Mouse (Mus musculus) lung, postnatal 4 days (tissue): ENCODE data around the gene Slc4a8.

Experiments used
- DNase-seq, 2 experiments: peaks; one replicate each; pipeline ENCODE4 v3.0.0; 2021

Slc4a8 gene

DNA sequence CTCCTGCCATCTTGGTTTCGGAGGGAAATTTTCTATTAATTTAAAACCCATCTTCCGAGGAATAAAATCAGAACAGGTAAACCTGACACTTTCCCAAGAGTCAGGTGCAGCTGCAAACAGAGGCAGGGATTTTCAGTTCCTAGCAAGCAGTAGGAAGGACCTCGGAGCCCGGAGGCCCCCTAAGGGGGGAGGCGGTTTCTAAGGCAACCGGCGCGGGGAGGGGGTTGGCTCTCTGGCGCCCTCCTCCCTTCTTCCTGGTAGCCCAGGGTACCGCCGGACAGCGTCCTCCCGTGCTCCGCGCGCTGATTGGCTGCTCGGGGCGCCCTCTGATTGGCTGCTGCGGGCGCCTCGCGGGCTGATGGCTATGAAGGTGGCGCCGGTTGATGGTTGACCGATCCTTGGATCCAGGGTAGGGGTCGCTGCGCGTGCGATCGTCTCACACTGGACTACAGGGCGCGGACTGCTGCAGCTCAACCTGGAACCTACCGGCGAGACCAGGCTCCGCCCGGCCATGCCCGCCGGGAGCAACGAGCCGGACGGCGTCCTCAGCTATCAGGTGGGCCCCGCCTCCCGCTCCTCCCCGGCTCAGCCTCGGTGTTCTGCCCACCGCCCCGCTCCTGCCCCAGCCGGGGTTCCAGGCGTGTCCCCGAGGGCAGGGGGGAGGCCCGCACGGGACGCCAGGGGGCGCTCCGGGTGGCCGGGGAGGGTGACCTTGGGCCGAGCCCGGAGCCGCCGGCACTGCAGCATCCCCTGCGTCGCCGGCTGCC lies at the start of gene Slc4a8:
Gene Slc4a8, plus strand, starts transcription at position 329 of the 767 bp plus-strand sequence.
- DNase-seq, result peak; percentile 87 to 88

DNA sequence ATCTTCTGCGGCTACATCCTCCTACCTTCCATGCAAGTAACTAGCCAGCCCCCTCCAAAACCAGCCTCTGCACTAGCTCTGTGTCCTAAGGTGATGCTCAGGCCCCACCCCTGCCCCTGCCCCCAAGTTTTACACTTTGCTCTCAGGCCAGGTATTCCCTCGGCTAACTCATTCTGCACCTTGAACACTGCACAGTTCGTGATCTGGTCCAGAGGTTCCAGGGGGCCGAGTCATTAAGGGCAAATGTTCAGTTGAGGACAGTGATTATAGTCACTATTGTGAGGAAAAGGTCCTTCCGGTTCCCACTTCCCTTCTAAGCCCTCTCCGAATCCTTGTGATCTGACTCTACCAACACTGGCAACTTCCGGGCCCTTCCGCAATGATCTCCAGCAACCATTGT lies 47.1 kb upstream of the Slc4a8 start:
- DNase-seq, result no peak

DNA sequence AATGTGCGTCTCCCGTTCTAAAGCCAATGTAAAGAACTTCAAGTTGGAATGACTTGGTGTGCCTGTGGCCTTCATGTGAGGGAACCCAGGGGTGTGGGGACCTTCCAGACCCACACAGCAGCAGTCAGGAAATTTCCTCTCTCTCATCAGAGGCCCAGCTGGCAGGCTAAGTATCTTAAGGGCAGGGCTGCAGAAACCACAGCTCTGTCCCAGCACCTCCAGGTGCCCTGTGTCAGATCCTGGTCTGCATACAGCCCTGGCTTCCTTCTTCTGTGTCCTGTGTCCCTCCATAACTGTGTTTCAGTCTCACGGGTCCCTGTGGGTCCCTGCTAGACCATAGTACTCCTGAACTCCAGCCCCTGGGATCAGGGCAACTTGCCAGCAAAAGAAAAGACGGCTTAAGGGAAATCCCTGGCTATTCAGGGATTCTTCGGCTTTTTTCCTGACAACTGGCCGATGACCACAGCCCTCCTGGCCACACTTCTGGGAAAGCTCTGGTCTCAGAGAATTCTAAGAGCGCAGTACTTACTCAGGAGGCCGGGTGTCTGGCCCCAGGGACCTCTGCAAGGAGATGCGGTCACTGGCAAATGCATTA lies 46.1 kb upstream of the Slc4a8 start:
- DNase-seq, result no peak

- DNase-seq, result no peak
Measured at GRCm38 (mm10) chr15:100717933-100718332, 43.6 kb upstream of the Slc4a8 start.

- DNase-seq, result no peak
Measured at GRCm38 (mm10) chr15:100718572-100718971, 43.0 kb upstream of the Slc4a8 start.

- DNase-seq, result no peak
Measured at GRCm38 (mm10) chr15:100719217-100719616, 42.3 kb upstream of the Slc4a8 start.

DNA sequence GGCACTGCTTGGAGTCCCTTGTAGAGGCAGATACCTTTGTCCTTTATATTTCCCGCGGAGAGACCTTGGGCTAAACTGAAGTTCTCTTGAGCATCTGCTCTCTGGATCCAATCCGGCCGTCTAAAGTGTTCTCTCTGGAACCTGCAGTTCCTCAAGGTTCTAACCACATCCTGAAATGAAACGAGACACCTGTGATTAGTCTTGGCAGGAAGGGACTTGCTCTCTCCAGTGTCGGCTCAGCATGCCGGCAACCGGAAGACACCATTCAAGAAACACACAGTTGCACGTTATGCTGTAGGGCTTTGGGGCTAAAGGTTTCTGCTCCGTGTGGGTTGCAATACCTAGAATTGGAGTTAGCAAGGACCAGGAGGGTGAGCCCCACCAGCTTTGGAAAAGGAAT lies 41.5 kb upstream of the Slc4a8 start:
- no peak for DNase-seq

GRCm38 (mm10) chr15:100721445-100721844 lies 40.1 kb upstream of the Slc4a8 start:
- DNase-seq, result no peak

DNA sequence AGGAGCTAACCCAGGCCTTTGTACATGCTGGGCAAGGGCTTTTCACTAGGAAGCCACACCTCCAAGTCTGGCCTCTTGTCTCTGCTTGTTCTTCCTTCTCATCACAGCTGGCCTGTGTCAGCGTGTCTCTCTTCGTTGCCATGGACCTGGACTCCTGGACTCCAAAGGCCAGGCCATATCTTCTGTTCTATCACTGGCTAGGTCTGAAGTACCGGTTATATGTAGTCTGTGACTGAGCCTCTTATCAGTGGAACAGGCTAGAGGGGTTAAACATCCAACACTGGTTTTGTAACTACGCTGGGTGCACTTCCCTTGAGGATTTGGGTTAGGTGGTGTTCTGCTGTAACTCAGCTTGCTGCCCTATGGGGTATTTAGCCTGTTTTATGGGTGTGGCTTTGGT lies 39.5 kb upstream of the Slc4a8 start:
- peak in 1 of 2 experiments; percentile 15 for DNase-seq

DNA sequence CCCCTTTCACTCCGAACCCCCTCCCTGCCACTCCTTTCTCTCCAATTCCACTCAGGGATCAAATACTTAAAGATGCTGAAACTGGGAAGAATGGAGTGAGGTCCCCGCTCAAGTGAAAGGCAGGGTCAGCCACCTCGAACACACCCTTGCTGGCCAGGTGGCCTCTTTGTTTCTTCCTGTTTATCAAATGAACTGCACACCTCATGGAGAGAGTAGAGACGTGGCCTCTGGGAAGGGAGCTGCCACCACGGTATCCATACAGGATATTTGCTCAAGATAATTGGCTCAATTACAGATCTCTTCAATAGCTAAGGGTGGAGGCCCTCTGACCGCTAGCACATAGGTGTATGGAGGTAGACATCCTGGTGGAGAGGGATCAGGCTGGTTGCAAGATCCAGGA lies 39.0 kb upstream of the Slc4a8 start:
- no peak for DNase-seq

DNA sequence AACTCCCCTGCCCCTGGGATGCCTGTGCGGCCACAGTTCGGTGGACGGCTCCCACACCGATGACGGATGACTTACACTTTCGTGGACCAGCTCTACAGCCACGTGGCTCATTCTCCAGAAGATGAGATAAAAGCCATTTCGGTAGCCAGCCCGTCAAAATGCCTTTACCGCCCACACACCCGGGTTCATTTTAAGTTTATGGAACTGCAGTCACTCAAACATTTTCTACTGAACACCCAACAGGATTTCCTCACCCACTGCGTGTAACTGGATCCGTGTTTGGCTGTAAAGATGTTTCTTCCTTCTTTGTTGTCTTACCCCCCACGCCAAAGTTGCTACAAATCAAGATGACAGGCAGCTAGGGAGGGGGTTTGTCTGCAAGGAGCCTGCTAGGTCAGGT lies 38.0 kb upstream of the Slc4a8 start:
- DNase-seq, result peak in 1 of 2 experiments; percentile 17

DNA sequence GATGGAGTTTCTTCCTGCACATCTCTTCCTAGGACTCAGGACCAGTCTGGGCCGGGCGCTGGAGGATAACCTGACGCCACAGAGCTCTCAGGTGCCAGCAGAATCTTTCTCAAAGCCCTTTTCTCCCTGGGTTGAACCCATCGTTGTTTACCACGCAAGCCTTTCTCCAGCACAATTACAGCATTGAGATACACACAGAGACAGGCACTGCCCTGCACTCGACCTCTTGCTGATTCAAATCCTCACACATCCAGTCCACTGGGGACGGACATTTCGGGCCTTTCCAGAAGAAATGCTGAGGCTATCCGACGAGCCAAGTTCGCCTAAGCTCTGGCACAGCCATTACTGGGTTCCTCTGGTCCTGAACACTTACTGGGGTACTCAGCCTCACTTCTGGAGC lies 34.8 kb upstream of the Slc4a8 start:
- DNase-seq, result peak in 1 of 2 experiments; percentile 15

- DNase-seq, result peak in 1 of 2 experiments; percentile 18
Measured at GRCm38 (mm10) chr15:100727834-100728233, 33.7 kb upstream of the Slc4a8 start.

DNA sequence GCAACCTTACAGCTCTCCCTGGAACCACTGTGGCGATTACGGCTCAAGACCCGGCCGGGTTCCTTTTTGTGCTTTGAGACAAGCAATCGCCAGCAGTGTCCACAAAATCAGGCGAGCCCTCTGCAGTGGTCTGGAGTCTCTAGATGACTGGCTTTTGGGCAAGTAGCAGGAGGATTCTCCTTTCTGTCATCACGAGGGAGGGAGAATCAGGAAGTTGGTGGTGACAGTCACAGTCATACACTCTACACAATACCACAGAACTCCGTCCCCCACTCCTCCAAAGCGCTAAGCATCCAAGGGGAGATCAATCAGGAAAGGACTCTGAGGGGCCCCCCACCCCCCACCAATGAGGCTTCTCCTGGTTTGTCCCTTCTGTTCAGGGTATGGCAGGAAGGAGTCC lies 33.0 kb upstream of the Slc4a8 start:
- peak in 1 of 2 experiments; percentile 10 for DNase-seq

GRCm38 (mm10) chr15:100729281-100729985 lies 32.1 kb upstream of the Slc4a8 start, which contains the start of gene Galnt6:
Galnt6 (minus strand) TSS chr15:100729376.
- peak; percentile 41 to 48 for DNase-seq

DNA sequence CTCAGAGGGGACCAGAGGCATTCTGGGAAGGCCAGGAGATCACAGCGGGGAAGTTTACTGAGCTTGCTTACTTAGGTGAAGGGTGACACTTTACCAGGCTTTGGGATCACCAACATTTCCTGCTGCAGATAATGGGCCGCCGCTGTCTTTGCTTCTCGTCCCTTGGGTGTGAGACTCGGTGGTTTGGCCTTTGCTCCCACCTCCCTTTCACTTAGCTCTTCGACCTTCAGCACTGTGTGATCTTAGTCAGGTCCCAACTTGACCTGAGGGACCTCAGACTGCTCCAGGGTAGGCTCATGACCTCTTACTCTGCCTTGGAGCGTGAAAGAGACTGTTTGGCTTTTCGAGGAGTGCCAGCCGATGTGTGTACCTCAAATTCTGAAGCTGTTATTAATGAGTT lies 30.5 kb upstream of the Slc4a8 start:
- peak in 1 of 2 experiments; percentile 4 for DNase-seq

DNA sequence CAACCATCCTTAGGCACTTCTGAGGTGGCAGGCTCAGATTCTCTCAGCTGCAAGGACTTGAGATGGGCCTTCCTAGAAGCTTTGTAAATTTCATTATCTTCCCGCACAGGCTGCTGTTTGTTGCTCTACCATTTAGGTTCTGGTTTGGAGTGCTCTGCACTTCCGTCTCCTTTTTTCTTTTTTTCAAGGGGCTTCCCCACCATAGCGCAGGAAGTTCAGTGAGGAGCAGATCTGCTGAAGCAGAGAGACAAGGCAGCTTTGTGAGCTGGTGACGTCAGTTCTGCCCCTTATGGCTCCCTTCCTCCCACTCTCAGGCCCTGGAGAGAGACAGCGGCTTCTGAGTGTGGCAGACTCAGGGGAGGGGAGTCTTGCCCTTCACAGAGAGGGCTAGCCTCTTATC lies 29.0 kb upstream of the Slc4a8 start:
- DNase-seq, result peak in 1 of 2 experiments; percentile 42

DNA sequence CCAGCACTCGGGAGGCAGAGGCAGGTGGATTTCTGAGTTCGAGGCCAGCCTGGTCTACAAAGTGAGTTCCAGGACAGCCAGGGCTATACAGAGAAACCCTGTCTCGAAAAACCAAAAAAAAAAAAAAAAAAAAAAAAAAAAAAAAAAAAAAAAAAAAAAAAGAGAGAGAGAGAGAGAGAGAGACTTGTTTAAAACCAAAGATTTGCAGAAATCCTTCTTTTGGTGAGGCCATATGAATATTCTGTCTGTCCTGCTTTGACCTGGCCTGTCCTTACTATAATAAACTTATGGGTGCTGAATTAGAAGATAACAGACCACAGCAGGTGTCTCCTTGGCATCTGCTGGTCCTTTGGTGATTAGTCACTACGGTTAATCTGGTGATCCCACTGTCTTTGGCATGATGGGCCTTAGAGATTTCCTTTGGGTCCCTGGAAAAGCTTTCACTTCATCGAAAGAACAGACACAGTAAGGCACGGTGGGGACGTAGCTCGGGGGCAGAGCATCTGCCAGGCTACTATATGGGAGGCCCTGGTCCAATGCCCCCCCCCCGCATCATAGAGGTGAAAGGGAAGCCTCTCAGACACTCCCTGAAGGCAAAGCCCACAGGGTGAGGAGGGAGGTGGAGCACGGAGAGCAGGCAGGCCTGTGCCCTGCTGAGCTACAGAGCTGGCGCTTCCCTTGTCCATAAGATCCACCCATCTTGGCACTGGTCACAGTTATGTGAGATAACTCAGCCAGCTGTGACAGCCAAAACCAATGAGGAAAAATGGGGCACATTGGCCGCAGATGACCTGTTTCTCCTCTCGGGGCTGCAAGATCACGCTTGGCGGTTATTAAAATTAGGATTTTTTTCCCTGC lies 26.2 kb upstream of the Slc4a8 start:
- peak in 1 of 2 experiments; percentile 22 for DNase-seq

DNA sequence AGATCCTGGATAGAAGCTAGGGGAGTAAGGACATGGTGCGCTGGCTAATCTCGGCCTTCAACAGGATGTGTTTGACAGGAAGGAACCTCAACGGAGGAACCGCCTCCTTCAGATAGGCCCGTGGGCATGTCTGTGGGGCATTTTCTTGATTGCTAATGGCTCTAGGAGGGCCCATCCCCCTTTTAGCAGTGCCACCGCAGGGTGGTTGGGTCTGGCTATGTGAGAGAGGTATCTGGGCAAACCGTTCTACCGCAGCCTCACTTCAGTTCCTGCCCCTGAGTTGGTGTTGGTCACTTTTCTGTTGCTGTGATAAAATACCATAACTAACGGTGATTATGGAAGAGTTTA lies 25.6 kb upstream of the Slc4a8 start:
- no peak for DNase-seq

DNA sequence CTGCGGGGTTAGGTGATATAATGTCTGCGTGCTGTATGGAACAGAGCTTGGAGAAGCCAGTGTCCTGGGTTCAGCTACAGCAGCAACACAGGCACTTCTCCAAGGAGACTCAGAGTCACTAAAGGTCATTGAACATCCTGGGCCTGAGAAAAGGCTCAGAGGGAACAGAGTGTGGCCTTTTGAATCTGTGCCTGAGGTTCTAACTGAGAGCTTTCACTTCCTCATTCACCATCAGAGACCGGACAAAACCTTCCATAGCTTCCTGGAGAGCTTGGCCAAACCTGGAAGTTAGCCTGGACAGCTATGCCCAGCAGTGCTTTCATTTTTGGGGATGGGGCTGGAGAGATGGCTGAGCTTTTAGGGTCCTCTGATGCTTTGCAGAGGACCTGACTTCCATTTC lies 23.9 kb upstream of the Slc4a8 start:
- peak in 1 of 2 experiments; percentile 13 for DNase-seq

- DNase-seq, result peak in 1 of 2 experiments; percentile 17
Measured at GRCm38 (mm10) chr15:100738351-100738781, 23.2 kb upstream of the Slc4a8 start.

DNA sequence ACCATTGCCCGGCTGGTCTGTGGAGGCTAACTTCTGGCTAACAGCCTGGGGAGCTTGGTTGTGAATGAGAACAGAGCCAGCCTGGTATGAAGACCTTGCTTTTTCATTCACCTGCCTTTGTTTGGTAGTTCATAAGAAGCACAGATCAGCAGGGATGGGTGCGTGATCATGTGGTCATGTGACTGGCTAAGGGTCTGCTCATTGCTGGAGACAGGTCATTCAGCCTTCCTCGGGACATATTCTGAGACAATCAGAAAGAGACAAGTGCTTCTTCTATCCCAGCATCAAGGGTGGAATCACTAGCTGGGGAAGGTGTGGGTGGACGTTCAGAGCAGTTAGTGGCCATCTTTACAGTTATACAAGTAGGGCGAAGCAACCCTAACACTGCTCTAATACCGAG lies 22.1 kb upstream of the Slc4a8 start:
- peak in 1 of 2 experiments; percentile 2 for DNase-seq

- peak in 1 of 2 experiments; percentile 6 for DNase-seq
Measured at GRCm38 (mm10) chr15:100743238-100743637, 18.3 kb upstream of the Slc4a8 start.
